Mouse (Mus musculus) heart, postnatal 10 days (tissue): ENCODE data around the gene Sgms1. TPM values are rescaled to one million over a fixed set of nuclear protein-coding genes. Genes with fewer than 3 reads are reported as not detected.
"Not testable (repeated sequence)": the region's sequence is repeated elsewhere in the genome, so short reads cannot be mapped to it uniquely, and the experiment has no call there.

ENCODE experiments used
- DNase-seq, 2 experiments: peaks; one replicate each; pipeline ENCODE4 v3.0.0; 2021
- intact Hi-C: fragments of 180-260 bp; cut with DNase I; formaldehyde crosslinking; loops from one replicate; pipeline ENCODE4 v1.15.1; 2025
- total RNA-seq, 2 experiments: library from RNA; stranded (reverse); gene quantifications; 2 replicates each; pipeline ENCODE4 v1.2.3; 2021

The Sgms1 gene
- total RNA-seq, 2 experiments from 2014 or later, result 54.1 to 67.2 TPM

DNA sequence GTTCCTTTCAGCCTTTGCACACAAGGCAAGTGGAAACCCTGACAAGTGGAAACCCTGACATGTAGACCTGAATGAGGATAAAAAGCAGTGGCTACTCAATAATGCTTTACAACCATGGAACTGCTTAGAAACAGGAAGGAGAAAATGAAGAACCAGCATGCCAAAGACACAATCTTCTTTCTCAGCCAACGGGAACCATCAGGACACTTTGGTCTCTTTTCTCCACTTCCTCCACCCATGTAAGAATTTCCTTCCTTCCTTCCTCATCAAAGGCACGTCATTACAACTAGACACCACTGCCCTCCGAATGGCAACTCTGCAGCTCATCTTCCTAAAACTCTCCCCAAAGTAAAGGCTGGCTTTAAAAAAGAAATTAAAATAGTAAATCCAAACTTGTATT lies 59.3 kb downstream of the Sgms1 start:
- no peak for DNase-seq

DNA sequence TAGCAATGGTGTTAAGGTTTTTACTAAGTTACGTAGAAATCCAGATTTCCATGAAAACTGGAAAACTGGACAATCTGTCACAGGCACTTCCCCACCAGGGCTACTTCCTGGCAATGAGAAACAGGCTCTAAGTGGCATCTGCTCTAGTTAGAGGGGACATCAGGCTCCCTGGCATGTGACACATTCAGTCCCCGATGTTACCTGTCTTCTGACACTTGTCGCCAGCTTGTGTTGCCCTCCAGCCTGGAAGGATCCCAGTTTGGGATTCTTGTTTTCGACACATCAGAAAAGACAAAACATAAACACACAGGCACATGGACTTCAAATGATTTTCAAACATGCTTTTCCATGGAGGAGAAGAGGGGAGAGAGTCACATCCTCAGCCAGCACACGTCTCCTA lies 60.0 kb downstream of the Sgms1 start:
- no peak for DNase-seq

More for the DNA sequence above, 59.3 kb downstream of the Sgms1 start:
- intact Hi-C loops, result no loop called here

GRCm38 (mm10) chr19:32328089-32328828 lies 61.3 kb downstream of the Sgms1 start:
- peak in 1 of 2 experiments; percentile 28 for DNase-seq
- intact Hi-C loops, result loop anchor here (5.0 kb wide), 1 partner anchor 1064 kb away; the partner anchor contains the start of gene Rnls

More for the DNA sequence above, 60.0 kb downstream of the Sgms1 start:
- intact Hi-C loops, result loop anchor here (5.0 kb wide), 1 partner anchor 1063 kb away; the partner anchor contains the start of gene Rnls

DNA sequence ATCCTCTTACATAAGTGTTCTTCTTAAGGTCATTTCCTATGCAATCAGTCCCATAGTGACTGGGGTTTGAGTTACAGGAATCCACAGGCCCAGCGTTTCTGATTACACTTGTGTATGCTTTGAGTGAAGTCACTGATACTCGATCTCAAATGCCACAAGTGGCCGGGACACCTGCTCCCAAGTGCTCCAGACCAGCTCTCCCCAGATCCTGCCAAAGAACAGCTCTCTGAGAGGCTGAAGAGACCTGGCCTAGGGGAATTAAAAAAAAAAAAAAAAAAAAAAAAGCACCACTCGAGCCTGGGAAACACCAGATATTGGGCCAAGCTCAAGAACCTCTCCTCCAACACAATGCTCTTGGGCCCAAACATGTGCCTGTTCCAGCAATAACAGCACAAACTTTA lies 62.9 kb downstream of the Sgms1 start:
- intact Hi-C loops, result loop anchor here (5.0 kb wide), 1 partner anchor 1066 kb away; the partner anchor contains the start of gene Rnls
- DNase-seq, result peak in 1 of 2 experiments; percentile 50

- DNase-seq, result no peak
- intact Hi-C loops, result loop anchor here (5.0 kb wide), 1 partner anchor 1066 kb away; the partner anchor contains the start of gene Rnls
These were observed 63.4 kb downstream of the Sgms1 start for GRCm38 (mm10) chr19:32326156-32326555.

DNA sequence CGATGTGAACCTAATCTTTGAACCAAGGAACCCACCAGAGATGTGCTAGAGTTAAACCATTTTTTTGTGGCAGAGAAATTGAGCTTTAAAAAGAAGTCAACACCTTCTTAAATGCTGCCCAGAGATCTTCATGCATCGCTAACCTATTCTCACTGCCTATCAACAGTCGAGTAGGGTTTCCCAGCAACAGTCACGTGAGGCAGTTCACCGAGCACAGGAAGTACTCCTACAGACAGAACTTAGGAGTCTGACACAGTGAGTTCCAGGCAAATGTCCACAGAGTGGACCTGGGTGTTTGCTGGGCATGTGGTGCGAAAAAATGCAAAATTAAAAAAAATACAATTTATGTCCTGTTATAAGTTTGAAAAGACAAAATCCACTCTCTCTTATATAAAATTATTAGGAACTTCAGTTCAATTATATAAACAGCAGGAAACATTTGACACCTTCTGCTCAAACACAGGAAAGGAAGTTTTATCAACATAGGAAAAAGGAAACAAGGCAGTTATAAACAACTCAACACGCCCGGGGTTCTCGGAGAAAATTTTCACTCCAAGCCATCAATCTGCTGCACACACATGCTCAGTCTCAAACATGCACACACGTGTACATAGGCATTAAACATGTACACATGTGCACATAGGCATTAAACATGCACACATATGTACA lies 64.3 kb downstream of the Sgms1 start:
- intact Hi-C loops, result loop anchor here (2.0 to 5.0 kb wide), 3 partner anchors 14 to 1067 kb away; partner anchors contain the start of genes Rnls and Sgms1
- peak in 1 of 2 experiments; percentile 34 for DNase-seq

- DNase-seq, result no peak
- intact Hi-C loops, result loop anchor here (2.0 to 5.0 kb wide), 5 partner anchors 14 to 217 kb away; partner anchors contain the start of genes Asah2 and Sgms1
These were observed 65.0 kb downstream of the Sgms1 start for GRCm38 (mm10) chr19:32324550-32324949.

GRCm38 (mm10) chr19:32323070-32323469 lies 66.4 kb downstream of the Sgms1 start:
- intact Hi-C loops, result loop anchor here (5.0 kb wide), 3 partner anchors 111 to 216 kb away; partner anchors contain the start of gene Asah2
- no peak for DNase-seq

DNA sequence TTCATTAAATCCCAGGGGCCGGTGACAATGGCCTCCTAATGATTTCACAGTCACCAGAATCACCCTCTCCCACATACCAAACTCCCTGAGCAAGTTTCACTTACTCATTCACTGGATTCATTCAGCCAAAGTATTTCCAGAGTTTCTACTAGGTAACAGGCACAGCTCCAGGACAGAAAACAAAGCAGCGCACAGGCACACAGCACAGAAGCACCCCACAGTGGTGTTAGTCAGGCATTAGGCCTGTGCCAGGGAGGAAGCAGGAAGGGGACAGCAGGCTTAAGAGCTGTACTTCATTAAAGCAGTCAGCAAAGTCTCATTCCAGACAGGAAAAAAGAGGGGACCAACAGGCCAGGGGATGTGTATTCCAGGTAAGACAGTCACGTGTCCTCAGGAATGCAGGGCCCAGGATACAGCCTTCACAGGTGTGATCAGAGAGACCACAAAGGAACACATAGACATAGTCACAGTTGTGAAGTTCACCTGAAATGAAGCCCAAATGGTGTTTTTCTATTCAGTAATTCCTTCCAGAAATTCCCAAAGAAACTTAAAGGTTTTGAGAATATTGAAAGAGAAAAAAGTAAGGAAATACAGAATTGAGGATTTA lies 67.0 kb downstream of the Sgms1 start:
- intact Hi-C loops, result loop anchor here (1.0 to 5.0 kb wide), 4 partner anchors 110 to 215 kb away; partner anchors contain the start of gene Asah2
- DNase-seq, result peak; percentile 85 to 86

- intact Hi-C loops, result loop anchor here (5.0 kb wide), 3 partner anchors 108 to 213 kb away; partner anchors contain the start of gene Asah2
These were observed 69.2 kb downstream of the Sgms1 start for GRCm38 (mm10) chr19:32320366-32320666.

DNA sequence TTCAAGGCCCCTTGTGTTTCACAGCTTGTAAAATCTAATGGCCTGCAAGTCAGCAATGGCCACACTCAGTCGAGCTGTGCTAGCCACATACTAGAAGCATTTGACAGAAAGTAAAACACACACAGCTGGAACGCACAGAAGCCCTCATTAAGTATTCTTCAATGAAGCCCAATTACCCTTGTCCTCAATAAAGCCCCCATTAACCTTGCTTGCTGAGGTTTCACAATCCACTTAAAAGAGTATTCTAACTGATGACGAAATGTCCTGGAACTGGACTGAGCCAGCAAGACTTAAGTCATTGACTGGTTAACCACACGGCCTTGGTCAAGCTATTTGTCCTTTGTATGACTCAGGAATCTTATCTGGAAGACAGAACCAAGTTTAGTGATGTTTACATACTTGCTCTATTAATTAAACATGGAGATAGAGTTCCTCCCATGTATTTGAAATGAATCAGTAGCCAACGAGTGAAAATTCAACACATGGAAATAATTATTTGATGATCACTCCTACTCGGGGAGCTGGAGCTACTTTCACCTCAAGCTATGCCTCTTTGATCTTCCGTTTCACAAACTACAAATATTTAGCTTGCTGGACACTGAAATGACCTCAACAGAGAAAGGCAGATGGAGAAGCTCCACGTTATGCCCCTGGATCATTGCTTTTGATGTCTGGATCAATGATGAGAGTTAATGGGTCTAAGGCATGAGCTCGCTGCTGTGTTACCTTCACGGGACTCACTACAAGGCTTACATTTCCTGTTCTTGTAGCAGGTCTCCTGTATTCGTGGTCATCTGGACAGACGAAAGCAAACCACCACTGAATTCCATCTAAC lies 69.8 kb downstream of the Sgms1 start:
- intact Hi-C loops, result loop anchor here (5.0 to 10.0 kb wide), 4 partner anchors 107 to 345 kb away; partner anchors contain the start of gene Asah2

More at GRCm38 (mm10) chr19:32320366-32320666, 69.2 kb downstream of the Sgms1 start:
- peak; percentile 63 for DNase-seq

DNA sequence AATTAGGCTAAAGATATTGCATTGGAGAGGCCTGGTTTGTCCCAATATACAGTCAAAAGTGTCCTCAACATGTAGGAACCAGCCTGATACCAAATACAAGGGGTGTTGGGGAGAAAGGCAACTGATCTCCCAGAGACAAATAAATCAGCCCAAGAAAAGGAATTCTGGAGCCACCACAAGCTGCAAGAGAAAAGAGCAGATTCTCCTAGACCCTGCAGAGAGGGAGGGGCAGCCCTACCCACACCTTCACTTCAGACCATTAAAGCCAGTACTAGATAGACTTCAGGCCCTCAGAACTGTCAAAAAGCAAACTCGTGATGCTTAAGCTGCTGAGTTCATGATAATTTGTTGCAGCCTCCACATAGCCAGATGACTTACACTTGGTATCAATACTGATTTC lies 70.5 kb downstream of the Sgms1 start:
- intact Hi-C loops, result loop anchor here (10.0 kb wide), 1 partner anchor 344 kb away; no protein-coding TSS in a partner anchor
- DNase-seq, result no peak

More for the DNA sequence above, 69.8 kb downstream of the Sgms1 start:
- no peak for DNase-seq

DNA sequence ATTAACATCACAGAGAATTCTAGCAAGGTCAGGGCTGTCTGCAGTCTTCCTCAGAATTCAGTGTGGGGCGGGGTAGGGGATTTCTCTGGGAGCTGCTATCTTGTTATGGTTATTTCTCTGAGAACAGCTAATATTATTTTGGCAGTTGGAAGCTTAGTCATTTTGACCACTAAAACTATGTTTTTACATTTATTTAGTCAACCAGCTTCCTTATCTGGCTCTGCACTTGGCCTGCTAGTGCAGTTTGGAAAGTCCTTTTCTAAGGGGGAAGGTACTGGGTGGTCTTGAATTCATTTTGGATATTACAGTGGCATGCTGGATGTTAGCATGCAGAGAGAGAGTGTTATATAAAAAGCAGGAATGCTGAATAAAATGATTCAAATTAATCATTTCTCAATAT lies 72.2 kb downstream of the Sgms1 start:
- intact Hi-C loops, result loop anchor here (10.0 kb wide), 1 partner anchor 343 kb away; no protein-coding TSS in a partner anchor
- DNase-seq, result not testable (repeated sequence)

GRCm38 (mm10) chr19:32313304-32313703 lies 76.2 kb downstream of the Sgms1 start:
- intact Hi-C loops, result loop anchor here (10.0 kb wide), 1 partner anchor 339 kb away; no protein-coding TSS in a partner anchor
- DNase-seq, result no peak

DNA sequence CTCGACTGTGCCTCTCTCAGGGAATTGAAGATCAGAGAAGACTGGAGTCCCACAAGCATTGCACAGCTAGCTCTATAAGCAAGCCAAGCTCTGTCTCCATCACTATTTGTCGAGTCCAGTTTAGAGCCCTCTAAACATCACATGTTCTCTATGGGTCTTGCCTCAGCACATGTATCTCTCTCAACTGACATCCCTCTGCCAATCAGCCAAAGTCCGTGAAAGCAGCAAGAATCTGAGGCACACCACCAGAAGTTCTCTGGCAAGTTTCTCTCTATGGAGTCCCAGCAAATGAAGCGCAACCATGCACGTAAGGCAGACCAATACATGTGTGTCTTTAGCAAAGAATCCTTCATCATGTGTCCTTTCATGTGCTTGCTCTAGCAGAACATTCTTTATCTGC lies 77.8 kb downstream of the Sgms1 start:
- intact Hi-C loops, result loop anchor here (10.0 kb wide), 1 partner anchor 337 kb away; no protein-coding TSS in a partner anchor
- DNase-seq, result no peak

GRCm38 (mm10) chr19:32311063-32311462 lies 78.5 kb downstream of the Sgms1 start:
- no peak for DNase-seq
- intact Hi-C loops, result loop anchor here (10.0 kb wide), 1 partner anchor 336 kb away; no protein-coding TSS in a partner anchor

DNA sequence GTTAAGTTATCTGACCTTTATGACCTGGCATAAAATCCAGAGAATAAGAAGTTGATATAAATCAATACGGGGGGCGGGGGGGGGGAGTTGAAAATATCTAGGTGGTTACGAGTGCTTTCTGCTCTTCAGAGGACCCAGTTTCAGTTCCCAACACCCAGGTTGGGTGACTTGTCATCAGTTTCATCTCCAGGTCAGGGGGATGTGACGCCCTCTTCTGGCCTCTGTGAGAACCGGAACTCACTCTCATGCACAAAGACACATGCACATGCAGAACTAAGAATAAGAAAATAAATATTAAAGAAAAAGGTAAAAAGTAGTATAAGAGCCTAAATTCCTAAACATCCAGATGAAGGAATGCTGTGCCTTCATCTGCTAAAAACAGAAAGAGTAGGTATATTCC lies 79.0 kb downstream of the Sgms1 start:
- intact Hi-C loops, result loop anchor here (10.0 kb wide), 1 partner anchor 336 kb away; no protein-coding TSS in a partner anchor
- DNase-seq, result no peak

DNA sequence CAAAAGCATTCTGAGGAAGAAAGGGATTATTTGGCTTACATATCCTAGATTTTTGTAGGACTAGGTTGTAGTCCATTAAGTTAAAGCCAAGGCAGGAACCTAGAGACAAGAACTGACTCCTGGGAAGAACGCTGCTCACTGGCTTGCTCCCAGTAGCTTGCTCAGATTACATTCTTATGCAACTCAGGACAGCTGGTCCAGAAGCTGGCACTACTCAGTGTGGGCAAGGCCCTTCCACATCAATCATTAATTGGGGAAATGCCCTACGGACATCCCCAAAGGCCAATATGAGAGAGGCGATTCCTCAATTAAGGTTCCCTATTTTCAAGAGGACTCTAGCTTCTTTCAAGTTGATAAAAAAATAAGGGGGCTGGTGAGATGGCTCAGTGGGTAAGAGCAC lies 80.2 kb downstream of the Sgms1 start:
- DNase-seq, result peak in 1 of 2 experiments; percentile 41
- intact Hi-C loops, result no loop called here

DNA sequence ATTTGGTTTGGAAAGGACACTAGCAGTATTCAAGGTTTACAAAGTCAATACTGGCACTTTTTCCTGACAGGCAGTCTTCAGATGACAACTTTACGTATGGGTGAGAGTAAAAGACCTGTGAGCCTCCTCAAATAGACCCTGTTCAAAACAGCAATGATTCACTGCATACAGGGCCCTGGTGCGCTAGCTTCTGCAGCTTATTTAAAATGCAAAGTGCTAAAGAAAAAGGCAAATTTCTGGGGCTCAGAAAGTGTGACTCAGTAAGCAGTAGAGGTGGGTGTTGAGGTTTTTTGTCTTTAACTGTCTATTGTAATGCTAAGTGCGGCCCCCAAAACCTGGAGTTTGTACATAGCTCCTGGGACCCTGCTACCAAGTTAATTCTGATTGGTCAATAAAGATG lies 81.2 kb downstream of the Sgms1 start:
- DNase-seq, result no peak
- intact Hi-C loops, result no loop called here
